ENCODE assay signal across 7 mouse cellular contexts in the genomic region with DNA sequence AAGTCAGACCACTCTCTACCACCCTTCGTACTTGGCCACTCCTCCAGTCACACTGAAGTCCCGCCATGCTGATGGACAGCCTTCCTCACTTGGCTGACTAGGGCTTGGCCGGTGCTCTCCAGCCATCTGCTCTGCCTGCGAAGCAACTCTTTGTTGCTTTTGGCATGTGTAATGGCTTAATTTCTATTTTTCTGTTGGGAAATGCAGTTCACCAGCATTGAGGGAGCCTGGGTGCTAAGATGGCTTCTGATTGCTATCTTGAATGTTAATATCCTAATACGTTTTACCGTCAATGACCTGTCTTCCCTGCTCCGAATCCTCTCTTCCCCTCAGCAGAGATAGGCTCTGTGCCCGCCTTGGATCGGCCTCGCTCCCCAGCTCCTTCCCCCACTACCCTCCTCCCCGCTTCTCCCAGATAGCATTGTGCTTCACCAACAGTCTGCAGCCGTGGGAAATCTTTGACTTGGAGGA.
A peak's percentile ranks its signal among the peaks of the same experiment; 100 is the strongest.
DNase-seq lines count a peak whose midpoint lies in the region; ATAC-seq and TF ChIP-seq lines count a peak whose summit lies in the region.

No protein-coding gene starts in this region.

- H3K27me3 ChIP-seq in lung, postnatal 0 days (replicated peaks; ENCODE audit: insufficient read depth, low read length), result no peaks in the 10 kb centered on the region
- no peaks in the 10 kb centered on the region for H3K27me3 ChIP-seq in heart, embryonic 15.5 days
- H3K27me3 ChIP-seq in stomach, embryonic 15.5 days (replicated peaks), result no peaks in the 10 kb centered on the region

- peak overlapping the region; percentile 17 for H3K4me2 ChIP-seq in lung, postnatal 0 days (replicated peaks; ENCODE audit: low read depth, low read length)
- H3K4me2 ChIP-seq in heart, embryonic 15.5 days, result peak overlapping the region; percentile 52
- peak overlapping the region; percentile 10; the same call in 1 of the 2 replicates for H3K4me2 ChIP-seq in stomach, embryonic 15.5 days

- H3K27ac ChIP-seq in lung, postnatal 0 days (ENCODE audit: low read length), result peak overlapping the region; percentile 43
- peak overlapping the region; percentile 80 for H3K27ac ChIP-seq in heart, embryonic 15.5 days
- peak overlapping the region; percentile 56; the same call in 1 of the 2 replicates for H3K27ac ChIP-seq in stomach, embryonic 15.5 days

- peaks cover 15% of the 10 kb centered on the region for H3K4me1 ChIP-seq in lung, postnatal 0 days (ENCODE audit: insufficient read depth, low read depth, low read length)
- H3K4me1 ChIP-seq in heart, embryonic 15.5 days (replicated peaks), result peaks cover 55% of the 10 kb centered on the region
- 0 out of 2 replicates have a peak, but pooled peaks cover 10% of the 10 kb centered on the region for H3K4me1 ChIP-seq in stomach, embryonic 15.5 days

- no peak for TF ChIP-seq CTCF in lung, postnatal 0 days (IDR thresholded peaks at IDR 0.05)

- no peaks in the 10 kb centered on the region for H3K9me3 ChIP-seq in lung, postnatal 0 days (ENCODE audit: low read length)
- no peaks in the 10 kb centered on the region for H3K9me3 ChIP-seq in heart, embryonic 15.5 days (replicated peaks)
- no peaks in the 10 kb centered on the region for H3K9me3 ChIP-seq in stomach, embryonic 15.5 days

- H3K9ac ChIP-seq in lung, postnatal 0 days (replicated peaks; ENCODE audit: low read depth), result no peak overlapping the region
- no peak overlapping the region for H3K9ac ChIP-seq in heart, embryonic 15.5 days
- H3K9ac ChIP-seq in stomach, embryonic 15.5 days, result no peak overlapping the region

- H3K36me3 ChIP-seq in lung, postnatal 0 days (ENCODE audit: insufficient read depth, low read length), result no peaks in the 10 kb centered on the region
- no peaks in the 10 kb centered on the region for H3K36me3 ChIP-seq in heart, embryonic 15.5 days
- no peaks in the 10 kb centered on the region for H3K36me3 ChIP-seq in stomach, embryonic 15.5 days

- 51% methylated on average over 12 of the region's 12 CpGs for WGBS in lung, postnatal 0 days
- whole genome bisulfite sequencing in heart, embryonic 15.5 days, result 26% methylated on average over 12 of the region's 12 CpGs
- WGBS in stomach, embryonic 15.5 days, result 52% methylated on average over 12 of the region's 12 CpGs

- DNase-seq in lung, postnatal 0 days (ENCODE audit: low spot score), result peak; percentile 62
- DNase-seq in lung, adult 18-20 months, result no peak
- peak; percentile 82 to 87 for DNase-seq in cerebellum, postnatal 14 days
- DNase-seq in thymus, postnatal 0 days (ENCODE audit: low spot score), result no peak

- no peak for TF ChIP-seq EP300 in lung, postnatal 0 days (IDR thresholded peaks at IDR 0.05)

- no peak overlapping the region for H3K4me3 ChIP-seq in lung, postnatal 0 days (ENCODE audit: low read depth, low read length)
- H3K4me3 ChIP-seq in heart, embryonic 15.5 days, result peak overlapping the region; percentile 17; the same call in 1 of the 2 replicates
- no peak overlapping the region for H3K4me3 ChIP-seq in stomach, embryonic 15.5 days (replicated peaks)

- ATAC-seq in lung, postnatal 0 days, result peak; percentile 69
- ATAC-seq in heart, embryonic 15.5 days (replicated peaks; ENCODE audit: insufficient number of reproducible peaks, insufficient read depth, low FRiP score, low read depth), result peak; percentile 68; the same call in 1 of the 2 replicates
- ATAC-seq in stomach, embryonic 15.5 days (ENCODE audit: insufficient read depth, low FRiP score, low read depth), result no peak
- ATAC-seq in granulocyte monocyte progenitor cell, adult 5-6 weeks (replicated peaks; ENCODE audit: poor library complexity, severe bottlenecking), result no peak

Comparison
In these comparisons a context has a peak if more than half of its experiments do, and no peak if none do; other contexts are left out.
1. DNase-seq: peak in lung, postnatal 0 days (single experiment) and cerebellum, postnatal 14 days (2 of 2); none in lung, adult 18-20 months (0 of 2) and thymus, postnatal 0 days (single experiment).
2. ATAC-seq: peak in lung, postnatal 0 days (single experiment) and heart, embryonic 15.5 days (single experiment); none in stomach, embryonic 15.5 days (single experiment) and granulocyte monocyte progenitor cell, adult 5-6 weeks (single experiment).
3. Peak in every context shown above with its lines, with median percentiles within 50 percentile points of each other: H3K27ac ChIP-seq and H3K4me2 ChIP-seq.